Mouse (Mus musculus): ENCODE measurements around the gene Fam98a.

DNA sequence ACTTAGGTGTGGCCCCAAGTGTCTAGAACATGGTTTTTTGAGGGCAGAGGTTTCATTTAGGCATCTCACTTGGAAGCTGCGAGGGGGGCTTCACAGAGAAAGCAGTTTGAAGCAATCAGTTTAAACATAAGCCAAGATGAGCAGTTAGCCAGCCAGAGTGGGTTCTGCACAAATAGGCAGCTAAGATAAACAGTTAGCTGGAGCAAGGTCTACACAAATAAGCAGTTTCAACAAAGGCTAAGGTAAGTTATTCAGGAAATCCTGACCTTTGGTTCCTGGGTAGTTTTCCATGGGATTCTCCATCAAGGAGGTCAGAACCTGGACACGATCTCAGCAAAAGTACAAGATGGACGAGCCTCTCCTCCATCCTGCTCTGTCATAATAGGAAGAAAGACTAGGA lies 46.9 kb upstream of the Fam98a start:
- TF ChIP-seq CTCF (IDR thresholded peaks at IDR 0.05; ENCODE audit: extremely low read depth, insufficient read depth, insufficient read length, insufficient replicate concordance) (no peak), POLR2A (IDR thresholded peaks at IDR 0.05; ENCODE audit: low read depth, low read length) (no peak)

All from spleen, adult 2 months (tissue).